Mouse (Mus musculus) 3T3-L1 (cell line): ENCODE results near the gene Alk.

ENCODE experiments used
- DNase-seq: peaks from one replicate; pipeline ENCODE4 v3.0.0-alpha.2; 2015; ENCODE audit warnings: low read depth, low spot score

Alk gene

DNA sequence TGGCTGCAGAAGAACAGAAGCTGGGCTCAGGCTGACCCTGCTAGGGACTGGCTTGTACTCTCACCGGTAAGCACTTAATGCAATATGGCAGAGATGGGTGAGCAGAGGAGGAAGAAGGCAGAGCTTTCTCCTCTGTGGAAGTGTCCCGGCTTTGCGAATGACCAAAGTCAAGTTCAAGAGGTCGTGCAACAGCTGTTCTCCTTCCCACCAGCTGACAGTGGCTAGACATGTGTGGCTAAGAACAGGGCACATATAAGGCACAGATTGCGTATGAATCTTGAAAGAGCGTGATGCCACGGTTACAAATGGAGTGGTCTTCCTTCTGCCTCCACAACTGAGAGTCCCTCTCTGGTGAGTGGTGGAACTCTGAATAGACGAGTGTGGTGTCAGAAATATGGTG lies 625.3 kb downstream of the Alk start:
- no peak for DNase-seq

DNA sequence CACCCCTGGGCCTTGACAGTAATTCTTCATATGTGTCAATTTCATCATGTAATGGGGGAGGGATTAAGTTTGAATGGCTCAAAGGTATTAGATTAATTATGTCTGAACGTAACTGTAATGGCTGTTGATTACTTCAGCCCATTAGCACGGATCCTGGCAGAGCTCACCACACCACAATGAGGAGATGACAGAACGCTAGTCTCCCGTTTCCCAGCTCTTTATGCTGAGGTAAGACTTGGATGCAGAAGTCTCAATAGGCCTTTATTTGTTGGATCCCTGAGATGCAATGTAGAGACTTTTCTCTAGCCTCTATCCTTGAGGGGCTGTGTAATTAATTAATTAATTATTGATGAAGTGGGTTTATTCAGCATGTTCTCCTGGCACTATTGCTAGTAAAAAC lies 627.8 kb downstream of the Alk start:
- DNase-seq, result no peak

DNA sequence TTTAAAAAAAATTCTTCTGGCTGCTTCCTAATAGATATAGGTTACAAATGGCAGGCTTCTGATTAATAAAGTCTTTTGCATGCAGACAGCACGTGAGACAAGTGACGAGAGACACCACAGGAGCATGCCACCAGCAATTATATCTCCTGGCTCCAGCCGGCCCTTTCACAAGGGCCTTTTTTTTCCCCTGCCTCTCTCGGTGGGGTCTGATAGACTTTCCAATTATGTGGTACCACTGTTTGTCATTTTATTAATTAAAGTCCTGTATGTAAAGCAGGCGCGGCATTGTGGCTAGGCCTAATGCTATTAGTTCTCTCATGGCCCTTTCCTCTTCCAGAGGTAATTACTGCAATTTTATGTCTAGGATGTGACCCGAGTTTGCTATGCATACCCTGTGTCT lies 630.7 kb downstream of the Alk start:
- DNase-seq, result no peak

DNA sequence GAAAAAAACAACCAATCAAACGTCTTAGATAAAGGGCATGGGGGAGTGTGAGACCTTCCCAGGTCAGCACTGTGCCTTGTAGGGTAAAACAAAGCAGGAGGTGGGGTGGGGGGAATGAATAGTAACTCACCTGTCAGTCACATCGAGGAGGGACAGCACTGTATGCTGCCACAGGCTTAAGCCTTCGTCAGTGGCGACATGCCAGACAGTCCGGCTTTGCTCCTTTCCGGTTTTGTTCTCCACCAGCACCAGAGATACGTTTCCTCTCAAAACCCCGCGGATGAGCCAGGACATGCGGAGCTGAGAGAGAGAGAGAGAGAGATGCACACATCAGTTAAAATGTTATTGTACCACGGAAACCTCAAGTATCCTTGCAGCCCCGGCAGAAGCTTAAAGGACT lies 637.1 kb downstream of the Alk start:
- DNase-seq, result no peak

DNA sequence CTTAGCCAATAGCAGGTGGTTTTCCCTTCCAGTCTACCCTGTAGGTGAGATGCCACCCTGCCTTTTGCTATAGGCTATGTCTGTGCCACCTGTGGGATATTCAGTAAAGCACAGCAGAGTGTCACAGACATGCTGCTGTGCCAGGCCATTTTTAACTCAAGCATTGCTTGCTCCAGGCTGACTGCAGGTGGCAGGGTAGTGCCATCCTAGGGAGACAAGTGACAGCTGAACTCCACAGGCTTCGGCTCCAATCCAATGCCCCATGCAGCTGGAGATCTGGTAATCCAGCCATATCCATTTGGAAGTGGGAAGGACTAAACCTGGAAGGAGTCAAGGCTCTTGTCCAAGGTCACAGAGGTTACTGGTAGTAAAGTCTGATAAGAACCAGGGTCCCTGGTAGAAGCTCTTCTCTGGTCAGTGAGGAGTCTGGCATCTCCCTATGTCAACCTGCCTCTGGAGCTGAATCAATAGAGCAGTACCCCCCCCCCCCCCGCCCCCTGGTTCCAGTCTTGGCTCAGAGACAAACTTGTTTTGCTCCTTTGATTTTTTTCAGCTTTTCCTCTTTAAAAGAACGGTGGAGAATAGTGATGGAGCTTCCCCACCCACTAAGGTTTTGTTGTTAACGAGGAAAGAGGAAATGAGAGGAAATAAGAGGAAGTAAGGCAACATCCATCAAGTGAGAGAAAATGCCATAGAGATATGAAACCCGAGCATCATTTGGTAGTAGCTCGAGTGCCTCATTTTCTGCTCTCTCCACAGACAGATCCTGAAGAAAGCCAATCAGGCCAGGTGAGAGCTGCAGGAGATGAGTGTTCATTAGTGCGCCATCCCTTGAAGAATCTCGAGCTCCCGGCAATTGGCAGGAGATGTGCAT lies 638.5 kb downstream of the Alk start:
- peak; percentile 69 for DNase-seq

DNA sequence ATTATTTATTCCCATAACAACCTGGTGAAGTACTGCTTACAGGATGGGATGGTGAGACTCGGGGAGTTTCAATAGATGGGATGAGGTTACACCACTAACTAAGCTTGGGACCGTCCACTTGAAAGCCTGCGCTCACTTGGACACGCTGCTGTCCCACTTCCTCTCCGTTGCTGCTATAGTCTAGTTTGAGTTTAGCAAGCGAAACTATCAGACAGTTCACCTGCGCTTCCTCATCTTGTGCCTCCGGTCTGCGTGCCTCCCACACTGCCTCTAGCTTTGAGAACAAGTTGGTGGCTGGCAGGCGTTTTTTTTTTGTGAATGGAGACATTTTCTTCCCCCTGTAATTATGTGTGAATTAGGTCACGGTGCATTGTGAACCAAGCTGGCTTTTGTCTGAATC lies 639.8 kb downstream of the Alk start:
- DNase-seq, result no peak

DNA sequence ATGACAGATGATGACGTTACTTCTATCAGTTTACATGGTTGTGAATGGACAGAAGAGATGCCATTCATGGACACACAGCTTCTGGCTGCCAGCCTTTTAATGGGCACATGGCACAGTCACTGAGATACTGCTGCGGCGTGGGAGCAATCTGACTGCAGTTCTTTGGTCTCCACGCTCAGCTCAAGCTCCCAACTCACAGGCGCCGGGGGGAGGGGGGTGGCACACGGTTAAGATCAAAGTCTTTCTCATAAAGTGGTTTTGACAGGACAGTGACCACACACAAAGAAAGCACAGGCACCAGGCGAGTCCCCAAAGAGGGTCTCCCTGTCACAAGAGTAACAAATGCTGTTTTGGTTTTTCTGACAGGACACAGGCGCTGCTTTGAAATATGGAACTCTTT lies 641.7 kb downstream of the Alk start:
- no peak for DNase-seq

DNA sequence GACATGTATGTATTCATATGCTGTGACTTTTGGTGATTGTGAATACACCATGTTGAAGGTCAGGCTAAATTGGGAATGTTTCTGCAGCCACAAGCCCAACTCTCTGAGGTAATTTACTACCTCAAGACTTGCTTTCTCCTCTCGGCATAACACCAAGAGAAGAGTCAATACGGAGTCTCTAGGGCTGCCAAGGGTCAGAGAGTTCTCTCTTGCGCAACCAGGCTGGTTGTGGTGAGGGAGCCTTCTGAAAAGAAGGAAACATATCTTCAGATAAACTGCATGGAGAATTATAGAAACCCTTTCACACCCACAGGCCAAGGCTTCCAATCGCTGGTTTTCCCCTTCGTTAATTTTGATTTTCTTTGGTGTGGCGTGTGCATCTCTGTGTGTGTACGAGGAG lies 649.4 kb downstream of the Alk start:
- DNase-seq, result peak; percentile 7

DNA sequence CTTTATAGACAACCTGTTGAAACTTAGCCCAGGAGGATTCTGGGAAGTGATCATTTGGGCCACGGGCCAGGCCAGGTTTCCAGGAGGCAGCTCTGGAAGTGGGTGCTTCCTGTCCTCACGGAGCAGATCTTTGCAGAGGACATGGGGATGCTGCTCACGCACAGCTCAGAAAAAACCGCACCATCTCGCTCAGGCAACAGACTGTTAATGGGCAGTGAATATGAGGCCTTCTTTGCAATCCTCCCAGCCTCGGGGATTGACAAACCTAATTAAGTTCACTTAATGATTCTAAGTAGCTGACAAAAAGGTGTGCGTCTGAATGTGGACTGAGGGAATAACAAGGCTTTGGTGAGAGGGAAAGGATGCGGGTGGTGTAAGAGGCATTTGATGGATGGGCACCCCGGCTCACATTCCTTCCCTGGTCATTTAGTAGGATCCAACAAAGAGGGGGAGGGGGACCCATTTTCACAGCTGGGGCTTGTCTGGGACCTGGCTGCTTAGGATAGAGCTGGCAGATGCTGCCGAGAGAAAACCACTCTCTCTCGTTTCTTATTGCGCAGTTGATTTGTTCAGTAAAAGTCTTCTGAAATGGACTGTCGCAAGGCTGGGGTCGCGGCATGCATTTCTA lies 650.1 kb downstream of the Alk start:
- no peak for DNase-seq

DNA sequence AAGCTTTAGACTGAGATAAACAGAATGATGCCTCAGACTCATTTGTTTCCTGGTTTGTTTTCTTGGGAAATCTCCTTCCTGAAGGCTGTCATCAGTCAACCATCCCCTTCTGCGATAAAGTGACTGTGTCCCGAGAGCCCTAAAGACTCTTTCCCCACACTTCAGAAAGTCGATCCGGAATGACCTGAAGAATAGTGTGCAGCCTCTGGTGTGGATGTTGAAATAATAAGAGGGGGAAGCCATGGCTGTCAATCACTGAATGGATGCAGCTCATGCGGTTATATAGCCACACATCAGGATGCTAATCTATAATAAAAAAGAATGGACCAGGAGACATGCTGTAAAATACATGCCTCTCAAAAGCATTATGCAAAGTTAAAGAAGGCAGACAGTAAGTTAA lies 653.5 kb downstream of the Alk start:
- no peak for DNase-seq

DNA sequence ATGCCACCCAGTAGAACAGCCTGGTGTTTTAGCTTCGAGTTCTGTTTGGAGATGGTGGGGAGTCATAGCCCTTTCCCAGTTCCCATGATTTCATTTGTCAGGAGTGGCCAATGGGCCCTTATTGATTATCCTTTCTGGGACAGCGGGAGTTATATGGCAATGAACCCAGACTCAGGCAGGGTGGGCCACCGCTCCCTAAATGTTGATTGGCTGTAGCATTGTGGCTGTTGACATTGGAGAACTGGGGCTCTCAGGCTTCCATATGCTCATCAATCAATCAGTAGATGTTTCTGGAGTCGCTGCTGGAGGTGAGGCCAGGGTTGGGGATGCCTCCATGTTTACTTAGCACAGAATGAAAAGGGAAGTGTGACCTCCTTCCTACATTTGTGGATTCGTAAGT lies 655.7 kb downstream of the Alk start:
- DNase-seq, result no peak

DNA sequence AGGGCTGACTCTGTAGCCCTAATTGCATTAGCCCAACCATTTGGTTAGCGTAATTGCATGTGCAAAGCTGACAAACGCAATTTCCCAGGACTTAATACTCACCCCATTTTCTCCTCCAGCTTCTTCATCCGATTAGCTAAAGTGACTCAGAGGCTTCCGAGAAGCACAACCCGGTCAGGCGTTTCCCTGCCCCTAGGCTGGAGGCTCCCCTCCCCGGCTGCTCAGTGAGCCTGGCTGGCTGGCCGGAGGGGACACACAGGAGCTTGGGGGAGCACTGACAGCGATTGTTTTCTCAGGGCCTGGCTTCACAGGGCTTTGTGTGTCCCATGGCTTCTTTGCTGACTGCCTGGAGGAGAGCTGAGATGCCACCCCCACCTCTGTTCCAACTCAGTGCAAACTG lies 657.0 kb downstream of the Alk start:
- DNase-seq, result no peak

DNA sequence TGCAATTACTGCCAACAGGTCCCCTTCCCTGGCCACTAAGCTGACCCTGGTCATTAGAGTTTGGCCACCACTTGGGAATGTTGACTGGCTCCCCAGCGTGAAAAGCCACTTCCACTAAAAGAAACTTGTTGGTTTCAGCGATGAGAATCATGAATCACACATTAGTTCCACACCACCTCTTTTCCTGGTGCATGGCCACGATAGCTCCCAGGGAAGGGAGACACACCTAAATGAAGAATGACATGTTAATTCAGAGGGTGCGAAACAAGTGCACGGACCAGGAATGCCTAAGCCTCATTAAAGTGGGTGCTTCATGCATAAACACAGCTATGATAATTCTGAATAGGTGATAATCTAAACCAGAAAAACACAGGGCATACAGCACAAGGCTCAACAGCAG lies 660.4 kb downstream of the Alk start:
- no peak for DNase-seq

DNA sequence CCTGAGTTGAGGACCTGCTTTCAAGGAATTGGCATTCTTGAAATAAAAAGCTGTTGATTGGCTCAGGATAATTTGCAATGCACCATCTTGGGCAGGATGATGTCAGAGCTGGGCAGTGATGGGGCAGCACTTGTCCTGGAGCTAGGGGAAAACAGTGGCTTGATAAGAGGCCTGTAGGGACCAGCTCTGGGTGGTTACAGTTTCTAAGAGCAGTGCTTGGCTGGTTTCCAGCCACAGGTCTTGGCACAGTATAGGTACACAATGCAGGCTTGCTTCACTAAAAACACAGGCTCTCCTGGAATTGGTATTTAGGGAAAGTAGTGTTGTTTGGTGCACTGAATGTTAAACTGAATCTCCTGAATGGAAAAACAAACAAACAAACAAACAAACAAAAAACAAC lies 662.4 kb downstream of the Alk start:
- no peak for DNase-seq

DNA sequence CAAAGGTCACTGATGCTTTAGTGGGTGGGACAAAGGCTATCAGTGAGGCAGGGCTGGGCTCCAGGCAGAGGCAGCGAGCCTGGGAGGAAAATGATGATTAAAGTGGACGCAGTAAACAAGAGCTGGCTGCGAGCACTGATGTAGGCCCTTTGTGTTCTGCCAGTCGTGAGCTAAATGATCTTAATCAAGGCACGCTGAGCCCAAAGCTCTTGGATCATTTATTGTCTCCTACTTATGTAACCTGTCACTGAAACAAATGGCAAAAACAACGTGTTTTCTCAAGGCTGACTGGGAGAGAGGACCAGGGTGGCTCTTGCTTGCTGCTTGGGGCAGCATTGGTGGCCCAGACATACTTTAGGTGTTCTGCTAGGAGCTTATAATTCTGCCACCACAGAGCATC lies 663.0 kb downstream of the Alk start:
- no peak for DNase-seq

DNA sequence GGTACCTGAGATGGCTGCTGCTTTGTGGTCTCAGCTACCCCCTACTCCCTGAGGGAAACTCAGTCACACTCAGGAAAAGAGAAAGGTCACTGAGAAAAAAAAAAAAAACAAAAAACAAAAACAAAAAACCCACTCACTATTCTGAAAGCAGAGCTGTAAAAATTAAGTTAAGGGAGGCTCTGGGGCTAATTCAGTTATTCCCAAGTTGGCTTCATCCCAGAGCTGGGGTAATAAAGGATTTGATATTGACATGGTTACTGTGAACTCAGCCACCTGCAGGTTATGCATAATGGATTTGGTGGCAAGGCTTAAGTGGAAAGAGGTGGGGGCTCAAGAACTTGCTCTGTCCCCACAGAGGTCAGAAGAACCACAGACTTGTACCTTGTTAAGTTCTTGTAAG lies 667.7 kb downstream of the Alk start:
- no peak for DNase-seq

DNA sequence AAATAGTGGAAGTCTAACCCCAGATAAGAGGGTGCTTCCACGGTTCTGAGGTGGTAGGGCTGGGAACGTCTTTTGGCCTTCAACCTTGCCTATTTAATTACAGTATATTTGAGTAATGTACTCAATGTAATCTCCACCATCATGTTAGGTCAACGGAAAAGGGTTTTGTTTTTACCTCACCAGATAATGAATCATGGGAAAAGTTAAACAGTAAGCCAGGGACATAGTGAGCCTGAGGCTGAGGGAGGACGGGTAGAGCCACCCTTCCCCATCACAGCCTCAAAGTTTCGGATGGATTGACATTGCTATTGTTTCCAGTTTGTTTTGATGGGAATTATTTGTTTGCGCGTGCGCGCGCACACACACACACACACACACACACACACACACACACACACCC lies 668.6 kb downstream of the Alk start:
- DNase-seq, result no peak

DNA sequence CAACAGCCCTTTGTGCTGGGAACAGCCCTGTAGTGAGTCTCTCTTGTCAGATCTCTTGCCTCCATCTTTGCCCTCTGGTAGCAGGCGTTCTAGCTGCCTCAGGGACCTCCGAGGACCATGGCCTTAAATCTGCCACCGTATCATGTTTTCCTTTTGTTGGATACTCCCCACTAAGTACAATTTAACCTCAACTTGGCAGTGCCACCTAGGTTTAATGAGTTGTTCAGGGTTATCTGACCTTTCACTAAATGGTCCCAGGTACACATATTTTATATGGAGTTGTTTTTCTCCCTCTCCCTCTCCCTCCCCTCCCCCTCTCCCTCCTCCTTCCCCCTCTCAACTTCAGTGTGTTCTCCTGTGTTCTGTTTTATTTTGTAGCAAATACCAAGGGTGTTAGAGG lies 669.1 kb downstream of the Alk start:
- no peak for DNase-seq

DNA sequence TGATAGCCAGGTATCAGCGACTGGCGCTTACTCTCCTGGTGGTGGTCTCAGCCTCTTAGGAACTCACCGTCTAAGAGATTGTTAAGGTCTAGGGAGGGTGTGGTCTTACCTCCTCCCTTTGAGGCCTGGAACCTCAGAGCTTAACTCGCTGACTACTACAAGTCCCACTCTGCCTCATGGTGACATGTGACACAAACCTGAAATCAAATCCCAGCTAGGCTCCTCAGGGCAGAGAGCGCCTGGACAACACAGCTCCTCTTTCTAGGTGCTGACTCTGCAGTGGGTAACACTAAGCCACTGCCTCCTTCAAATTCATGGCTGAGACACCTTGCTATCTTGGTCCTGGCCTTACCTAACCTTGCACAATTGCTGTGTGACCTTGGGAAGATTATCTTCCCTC lies 689.5 kb downstream of the Alk start:
- no peak for DNase-seq

DNA sequence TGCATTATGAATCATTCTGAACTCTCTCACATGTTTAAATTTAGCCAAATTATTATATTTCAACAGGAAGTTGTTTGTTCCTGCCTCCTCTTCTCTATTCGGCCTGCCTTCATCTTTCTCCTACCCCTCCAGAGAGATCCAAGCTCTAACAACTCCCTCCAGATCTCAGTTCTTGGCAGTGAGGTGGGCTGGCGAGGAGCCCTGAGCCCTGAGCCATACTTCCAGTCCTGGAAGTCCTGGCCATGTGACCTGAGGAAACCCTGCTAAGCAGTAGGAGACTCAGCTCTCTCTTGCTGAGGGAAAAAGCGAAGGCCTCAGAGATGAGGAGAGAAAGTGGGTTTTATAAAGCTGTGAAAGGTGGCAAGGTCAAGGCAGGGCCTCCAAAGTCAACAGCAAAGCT lies 689.9 kb downstream of the Alk start:
- DNase-seq, result no peak

DNA sequence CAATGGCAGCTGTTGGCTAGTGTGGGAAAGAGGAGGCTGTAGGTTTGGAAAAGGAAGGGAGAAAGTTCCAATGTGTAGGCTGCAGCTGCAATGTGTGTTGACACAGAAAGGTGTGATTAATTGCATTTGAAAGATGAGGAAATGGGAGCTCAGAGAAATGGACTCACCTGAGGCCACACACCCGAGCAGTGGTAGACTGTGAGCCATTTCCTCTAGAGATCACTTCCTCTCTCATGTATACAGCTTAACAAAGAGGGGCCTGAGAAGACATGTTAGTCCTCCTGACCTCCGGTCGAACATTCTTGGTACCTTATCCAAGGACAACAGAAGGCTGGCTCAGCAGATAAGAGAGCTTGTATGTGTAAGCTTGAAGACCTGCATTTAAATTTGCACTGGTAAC lies 691.2 kb downstream of the Alk start:
- DNase-seq, result no peak

DNA sequence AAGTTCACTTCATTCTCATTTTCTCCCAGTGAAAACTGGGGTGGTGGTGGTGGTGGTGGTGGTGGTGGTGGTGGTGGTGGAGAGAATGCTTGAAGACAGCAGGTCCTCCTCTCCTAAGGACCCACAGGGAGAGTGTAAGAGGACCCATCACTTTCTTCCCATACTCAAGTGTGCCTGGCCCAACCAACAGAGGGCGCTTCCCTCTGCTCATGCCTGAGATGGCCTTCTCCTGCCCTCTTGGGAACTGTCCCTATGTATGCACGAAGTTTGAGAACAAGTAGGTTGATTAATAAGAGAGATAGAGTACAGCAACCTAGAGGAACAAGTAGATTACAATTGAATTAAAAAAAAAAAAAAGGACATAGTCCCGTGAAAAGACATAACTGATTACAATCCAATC lies 695.3 kb downstream of the Alk start:
- peak; percentile 24 for DNase-seq

DNA sequence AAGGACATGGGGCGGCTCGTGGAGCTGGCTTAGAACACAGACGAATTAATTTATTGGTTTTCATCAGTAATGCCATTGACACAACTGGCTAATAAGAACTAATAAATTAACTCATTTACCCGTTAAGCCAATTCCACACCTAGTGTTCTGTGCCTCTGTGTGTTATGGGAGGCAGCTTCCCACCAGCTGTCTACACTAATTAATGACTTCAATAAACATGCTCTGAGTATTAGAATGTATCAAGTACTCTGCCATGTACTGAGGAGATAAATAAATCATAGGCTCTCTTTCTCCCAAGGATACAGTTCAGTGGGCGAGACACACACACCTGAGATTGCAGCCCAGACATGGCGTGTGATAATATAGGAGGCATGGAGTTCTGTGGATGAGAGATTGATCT lies 723.1 kb downstream of the Alk start:
- no peak for DNase-seq

DNA sequence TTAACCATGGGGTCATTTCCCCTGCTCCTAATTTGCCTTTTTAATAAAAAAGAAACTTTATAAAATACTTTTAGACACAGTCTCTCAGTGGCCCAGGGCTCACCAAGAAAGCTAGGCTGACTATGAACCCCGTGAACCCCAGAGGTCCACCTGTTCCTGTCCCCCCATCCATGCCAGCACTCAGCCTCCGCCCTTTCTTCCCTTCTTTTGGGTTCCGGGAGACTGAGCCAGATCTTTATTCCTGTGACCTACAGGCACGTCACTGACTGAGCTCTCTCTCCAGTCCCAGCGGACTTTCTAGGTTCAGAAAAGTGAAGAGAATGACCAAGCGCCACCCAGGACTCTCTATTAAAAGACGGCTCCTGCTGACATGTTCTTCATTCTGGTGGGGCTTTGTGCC lies 728.9 kb downstream of the Alk start:
- DNase-seq, result no peak
